Mouse (Mus musculus) brain, embryonic 18.5 days (tissue): Measurements from ENCODE around the gene Stx8.
A peak's percentile ranks its signal among the peaks of the same experiment; 100 is the strongest.

Experiments used
- DNase-seq: peaks from one replicate; pipeline ENCODE4 v3.0.0-alpha.2; 2012; ENCODE audit warnings: low read depth, low spot score

Stx8 gene

GRCm38 (mm10) chr11:67973225-67973624 is 7.2 kb downstream of the Stx8 start:
- DNase-seq: no peak

- peak; percentile 56 for DNase-seq
Measured at GRCm38 (mm10) chr11:67975252-67975651, 9.3 kb downstream of the Stx8 start.

- no peak for DNase-seq
Measured at GRCm38 (mm10) chr11:67983564-67983963, 17.6 kb downstream of the Stx8 start.

- DNase-seq: no peak
Measured at GRCm38 (mm10) chr11:67991240-67991639, 25.2 kb downstream of the Stx8 start.

GRCm38 (mm10) chr11:67995965-67996364 is 30.0 kb downstream of the Stx8 start:
- DNase-seq: no peak

- DNase-seq: no peak
Measured at GRCm38 (mm10) chr11:67998905-67999304, 32.9 kb downstream of the Stx8 start.

- DNase-seq: no peak
Measured at GRCm38 (mm10) chr11:67999629-68000028, 33.6 kb downstream of the Stx8 start.

- DNase-seq: no peak
Measured at GRCm38 (mm10) chr11:68004191-68004590, 38.2 kb downstream of the Stx8 start.

- no peak for DNase-seq
Measured at GRCm38 (mm10) chr11:68006216-68006789, 40.3 kb downstream of the Stx8 start.

- no peak for DNase-seq
Measured at GRCm38 (mm10) chr11:68007645-68008044, 41.7 kb downstream of the Stx8 start.

GRCm38 (mm10) chr11:68009377-68009776 is 43.4 kb downstream of the Stx8 start:
- DNase-seq: no peak

- DNase-seq: no peak
Measured at GRCm38 (mm10) chr11:68012207-68012606, 46.2 kb downstream of the Stx8 start.

- no peak for DNase-seq
Measured at GRCm38 (mm10) chr11:68018191-68018590, 52.2 kb downstream of the Stx8 start.

- no peak for DNase-seq
Measured at GRCm38 (mm10) chr11:68019156-68019555, 53.2 kb downstream of the Stx8 start.

GRCm38 (mm10) chr11:68021976-68022375 is 56.0 kb downstream of the Stx8 start:
- DNase-seq: no peak

GRCm38 (mm10) chr11:68022895-68023294 is 56.9 kb downstream of the Stx8 start:
- DNase-seq: no peak

- no peak for DNase-seq
Measured at GRCm38 (mm10) chr11:68023811-68024369, 57.9 kb downstream of the Stx8 start.

- no peak for DNase-seq
Measured at GRCm38 (mm10) chr11:68026590-68026989, 60.6 kb downstream of the Stx8 start.

- DNase-seq: no peak
Measured at GRCm38 (mm10) chr11:68029079-68029478, 63.1 kb downstream of the Stx8 start.

GRCm38 (mm10) chr11:68029871-68030270 is 63.9 kb downstream of the Stx8 start:
- no peak for DNase-seq

GRCm38 (mm10) chr11:68030771-68031170 is 64.8 kb downstream of the Stx8 start:
- DNase-seq: no peak

GRCm38 (mm10) chr11:68032448-68032847 is 66.5 kb downstream of the Stx8 start:
- DNase-seq: no peak

GRCm38 (mm10) chr11:68033331-68033926 is 67.4 kb downstream of the Stx8 start:
- no peak for DNase-seq
